Mouse (Mus musculus): Measurements from ENCODE around the gene Stoml2.
A peak's percentile ranks its signal among the peaks of the same experiment; 100 is the strongest.

Stoml2 gene

GRCm38 (mm10) chr4:43031237-43031995 lies at the start of gene Stoml2:
Gene Stoml2 (minus strand): TSS chr4:43031710.
- peak; percentile 93 to 94 for DNase-seq

DNA sequence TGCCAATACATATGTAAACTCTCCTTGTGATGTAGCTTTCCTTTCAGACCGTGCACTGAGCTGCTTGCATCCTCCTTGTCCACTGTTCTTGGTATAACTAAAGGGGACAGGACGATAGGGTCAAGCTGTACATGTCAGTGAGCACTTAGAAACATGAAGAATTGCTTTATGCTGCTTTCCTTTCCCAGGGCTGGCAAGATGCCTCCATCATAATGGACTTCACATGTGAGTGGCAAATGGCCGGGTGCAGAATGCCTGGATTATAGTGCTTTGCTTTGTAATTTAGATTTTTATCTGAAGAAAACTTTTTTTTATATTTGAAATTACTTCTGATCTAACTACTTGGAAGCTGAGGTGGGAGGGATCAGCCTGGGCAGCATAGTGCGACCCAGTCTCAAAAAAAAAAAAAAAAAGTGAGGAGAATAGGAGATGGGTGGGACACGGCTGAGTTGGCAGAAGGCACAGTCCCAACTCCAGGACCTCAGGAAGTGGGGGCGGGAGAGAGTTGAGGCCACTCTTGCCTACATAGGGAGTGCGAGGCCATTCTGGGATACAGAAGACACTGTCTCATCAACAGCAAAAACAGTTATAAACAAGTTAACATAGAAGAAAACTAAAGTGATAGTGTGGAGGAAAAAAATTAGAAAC lies 46.7 kb upstream of the Stoml2 start:
- DNase-seq: no peak

DNA sequence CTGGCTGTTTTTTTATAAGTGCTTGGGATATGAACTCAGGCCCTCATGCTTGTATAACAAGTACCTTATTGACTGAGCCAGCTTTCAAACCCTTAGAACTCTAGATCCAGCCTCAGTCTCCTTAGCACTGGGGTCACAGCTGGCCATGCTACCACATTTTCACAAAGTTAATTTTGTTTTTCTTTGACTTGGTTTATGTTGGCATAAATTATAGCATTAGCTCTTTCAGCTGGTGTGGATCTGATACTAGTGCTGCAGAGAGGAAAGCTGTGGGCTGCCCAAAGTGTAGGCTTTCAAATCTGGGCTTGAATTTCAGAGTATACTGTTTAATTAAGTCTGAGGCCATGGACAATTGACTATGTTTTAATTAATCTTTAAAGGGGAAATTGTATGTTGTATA lies 43.4 kb upstream of the Stoml2 start:
- DNase-seq: no peak

DNA sequence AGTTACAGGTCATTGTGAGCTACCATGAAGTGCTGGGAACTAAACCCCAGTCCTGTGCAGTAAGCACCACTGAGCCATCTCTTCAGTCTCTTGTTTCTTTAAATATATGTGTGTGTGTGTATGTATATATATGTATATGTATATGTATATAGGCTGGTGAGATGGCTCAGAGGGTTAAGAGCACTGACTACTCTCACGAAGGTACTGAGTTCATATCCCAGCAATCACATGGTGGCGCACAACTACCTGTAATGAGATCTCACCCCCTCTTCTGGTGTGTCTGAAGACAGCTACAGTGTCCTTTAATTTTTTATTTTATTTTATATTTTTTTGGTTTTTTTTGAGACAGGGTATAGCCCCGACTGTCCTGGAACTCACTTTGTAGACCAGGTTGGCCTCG lies 34.0 kb upstream of the Stoml2 start:
- DNase-seq: no peak

GRCm38 (mm10) chr4:43060286-43060685 lies 28.8 kb upstream of the Stoml2 start:
- DNase-seq: no peak

DNA sequence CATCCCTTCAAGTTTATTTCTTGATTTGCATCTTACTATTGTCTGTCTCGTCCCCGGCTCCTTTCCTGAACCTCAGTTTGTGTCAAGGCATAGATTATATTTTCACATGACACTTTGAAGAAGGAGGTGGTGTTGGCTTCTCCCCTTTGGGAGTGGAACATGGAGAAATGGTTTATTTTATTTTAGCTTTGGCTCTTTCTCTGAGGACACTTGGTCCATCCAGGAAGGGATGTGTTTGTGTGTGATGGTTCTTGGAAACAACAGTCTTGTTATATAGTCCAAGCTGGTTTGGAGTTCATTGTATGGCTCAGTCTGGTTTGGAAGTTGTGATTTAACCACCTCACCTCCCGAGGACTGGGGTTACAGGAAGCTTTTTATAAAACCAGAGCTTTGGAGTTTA lies 28.2 kb upstream of the Stoml2 start:
- DNase-seq: no peak

- peak; percentile 93 to 94 for DNase-seq
Observed at GRCm38 (mm10) chr4:43058753-43059654, 27.5 kb upstream of the Stoml2 start, which contains the start of gene Unc13b. Gene Unc13b (plus strand): TSS chr4:43058953.

GRCm38 (mm10) chr4:43058392-43058752 lies 26.9 kb upstream of the Stoml2 start:
- no peak for DNase-seq

DNA sequence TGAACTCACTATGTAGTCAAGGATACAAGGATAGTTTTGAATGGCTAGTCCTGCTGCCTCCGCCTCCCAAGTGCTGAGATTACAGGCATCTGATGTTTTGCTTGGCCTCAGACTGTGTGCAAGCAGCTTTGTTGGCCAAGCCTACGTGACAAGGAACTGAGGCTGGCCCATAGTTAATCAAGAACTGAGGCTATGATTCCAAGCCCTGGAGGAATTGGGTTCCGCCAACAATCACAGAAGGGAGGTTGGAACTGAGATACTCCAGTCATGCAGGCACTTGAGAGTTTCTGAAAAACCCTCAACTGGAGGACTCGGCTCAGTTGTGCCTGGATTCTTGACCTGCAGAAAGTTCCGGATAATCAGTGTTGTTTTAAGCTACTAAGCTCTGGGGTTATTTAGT lies 26.1 kb upstream of the Stoml2 start:
- no peak for DNase-seq

GRCm38 (mm10) chr4:43052627-43053026 lies 21.1 kb upstream of the Stoml2 start:
- peak in 1 of 2 experiments; percentile 28 for DNase-seq

- peak; percentile 57 to 82 for DNase-seq
Observed at GRCm38 (mm10) chr4:43047231-43047630, 15.7 kb upstream of the Stoml2 start.

GRCm38 (mm10) chr4:43046607-43047006 lies 15.1 kb upstream of the Stoml2 start:
- no peak for DNase-seq

DNA sequence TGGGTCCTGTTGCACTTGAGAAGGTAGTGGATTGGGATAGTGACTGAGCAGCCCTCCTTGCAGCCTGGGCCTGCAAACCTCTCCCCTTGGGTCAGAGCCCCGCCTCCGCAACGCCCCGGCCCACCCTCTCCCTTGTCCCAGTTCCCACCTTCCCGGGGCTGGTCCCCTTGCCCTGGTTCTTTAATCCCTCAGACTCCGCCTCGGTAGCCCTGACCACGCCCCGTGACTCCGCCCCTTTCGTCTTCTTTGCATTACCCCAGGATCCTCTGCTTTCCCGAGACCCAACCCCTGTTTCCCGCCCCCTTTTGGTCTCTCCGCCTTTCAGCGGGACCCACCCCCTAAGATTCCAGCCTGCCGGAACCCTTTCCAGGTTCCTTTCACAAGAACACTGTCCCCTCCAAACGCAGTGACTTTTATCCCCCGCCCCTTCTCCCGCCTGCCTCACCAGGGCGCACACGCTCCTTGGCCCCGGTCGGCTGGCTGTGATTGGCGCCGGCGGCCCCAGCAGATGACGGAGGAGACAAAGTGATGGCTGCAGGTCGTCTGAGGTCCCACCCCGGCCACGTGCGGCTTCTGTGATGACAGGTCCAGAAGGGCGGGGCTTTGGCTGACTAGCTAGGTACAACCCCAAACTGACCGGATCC lies 14.3 kb upstream of the Stoml2 start, which contains the start of gene Fam214b:
Fam214b (minus strand) TSS at position 562 of the 644 bp plus-strand sequence.
- peak; percentile 99 for DNase-seq

DNA sequence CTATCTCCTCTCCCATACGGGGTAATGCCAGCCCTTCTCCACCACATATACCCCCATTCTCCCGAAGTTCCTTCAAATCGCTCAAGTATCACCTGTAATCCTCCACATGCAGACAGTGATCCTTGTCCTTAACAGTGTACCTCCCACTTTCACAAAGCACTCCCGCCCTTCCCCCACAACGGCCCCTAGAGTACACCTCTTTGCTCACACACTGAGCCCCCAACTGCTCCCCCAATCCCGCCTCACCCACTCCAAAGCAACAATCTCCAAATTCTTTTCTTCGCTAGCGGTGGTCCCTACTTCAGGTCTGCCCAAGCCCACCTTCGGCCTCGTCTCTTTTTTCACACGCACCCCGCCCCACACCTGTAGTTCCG lies 13.8 kb upstream of the Stoml2 start:
- DNase-seq: no peak

DNA sequence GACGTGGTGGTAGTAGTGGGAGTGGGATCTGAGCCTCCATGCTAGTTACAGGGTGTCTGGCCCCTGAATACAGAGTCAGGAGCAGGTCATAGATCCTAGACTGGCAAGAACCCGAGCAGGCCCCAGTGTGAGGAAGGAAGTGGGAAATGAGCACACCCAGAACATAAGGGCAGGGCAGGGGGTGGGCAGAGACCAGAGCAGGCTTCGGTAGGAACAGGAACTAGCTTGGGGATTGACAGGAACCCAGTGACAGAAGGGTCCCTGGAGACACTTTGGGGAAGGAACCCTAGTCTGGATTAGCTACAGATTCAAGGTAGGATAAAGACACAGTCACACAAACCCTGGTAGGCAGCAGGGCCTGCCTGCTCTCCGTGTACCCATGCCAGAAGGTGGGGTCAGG lies 13.2 kb upstream of the Stoml2 start:
- DNase-seq: peak; percentile 72 to 76

DNA sequence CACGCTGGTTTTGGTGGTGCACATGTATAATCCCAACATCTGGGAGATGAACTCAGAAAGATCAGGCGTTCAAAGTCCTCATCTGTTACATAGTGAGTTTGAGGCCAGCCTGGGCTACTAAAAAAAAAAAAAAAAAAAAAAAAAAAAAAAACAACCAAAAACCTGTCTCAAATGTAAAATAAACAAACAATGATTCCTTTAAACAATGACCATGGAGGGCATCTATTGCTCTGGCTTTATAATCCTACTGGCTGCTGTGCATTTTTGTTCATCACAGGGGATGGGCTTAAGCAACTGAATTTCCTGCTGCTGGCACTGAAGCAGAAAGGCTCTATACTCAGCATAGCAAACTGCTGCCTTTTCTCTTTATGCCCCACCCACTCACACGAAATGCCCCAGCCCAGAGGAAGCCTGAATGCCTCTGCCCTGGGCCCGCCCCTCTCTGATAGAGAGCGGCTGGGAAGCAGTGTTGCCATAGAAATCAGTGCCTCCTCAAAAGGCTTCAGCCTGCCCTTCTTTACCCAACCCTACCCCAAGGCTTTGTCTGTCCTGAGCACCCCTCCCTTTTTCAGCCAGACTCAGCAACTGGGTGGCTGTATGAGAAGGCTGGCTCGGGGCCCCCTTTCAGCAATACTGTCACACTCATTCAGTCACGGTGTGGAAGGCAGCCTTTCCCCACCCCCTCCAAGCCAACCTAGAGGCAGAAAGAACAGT lies 12.3 kb upstream of the Stoml2 start:
- peak; percentile 84 to 90 for DNase-seq

DNA sequence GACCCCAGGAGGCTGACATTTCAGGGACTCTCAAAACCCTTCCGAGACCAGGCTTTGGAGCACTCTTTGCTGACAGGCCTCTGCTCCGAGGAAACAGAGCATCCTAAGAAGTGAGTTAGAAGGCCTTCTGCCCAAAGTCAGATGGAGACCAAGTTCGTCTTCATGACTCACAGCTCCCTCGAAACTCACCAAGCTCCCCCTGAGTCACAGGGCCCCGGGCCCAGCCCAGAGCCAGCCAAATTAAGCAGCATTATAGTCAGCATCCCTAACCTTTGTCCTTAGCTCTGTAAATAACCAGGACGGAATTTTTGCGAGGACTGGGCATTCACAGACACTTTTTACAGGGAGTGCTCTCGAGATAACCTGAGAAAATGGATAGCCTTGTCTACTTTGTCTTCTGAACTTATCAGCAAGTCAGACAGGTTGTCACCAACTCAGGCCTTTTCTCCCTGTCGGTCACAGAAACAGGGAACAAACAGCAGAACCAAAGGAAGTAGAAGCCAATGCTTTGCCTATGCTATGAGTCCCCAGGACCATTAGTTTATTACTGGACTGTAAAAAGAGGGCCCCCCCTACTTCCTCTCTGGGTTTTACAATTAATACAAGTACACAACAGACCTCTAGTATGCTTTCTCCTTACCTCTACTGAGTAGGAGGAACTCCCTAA lies 9.5 kb upstream of the Stoml2 start:
- DNase-seq: no peak

DNA sequence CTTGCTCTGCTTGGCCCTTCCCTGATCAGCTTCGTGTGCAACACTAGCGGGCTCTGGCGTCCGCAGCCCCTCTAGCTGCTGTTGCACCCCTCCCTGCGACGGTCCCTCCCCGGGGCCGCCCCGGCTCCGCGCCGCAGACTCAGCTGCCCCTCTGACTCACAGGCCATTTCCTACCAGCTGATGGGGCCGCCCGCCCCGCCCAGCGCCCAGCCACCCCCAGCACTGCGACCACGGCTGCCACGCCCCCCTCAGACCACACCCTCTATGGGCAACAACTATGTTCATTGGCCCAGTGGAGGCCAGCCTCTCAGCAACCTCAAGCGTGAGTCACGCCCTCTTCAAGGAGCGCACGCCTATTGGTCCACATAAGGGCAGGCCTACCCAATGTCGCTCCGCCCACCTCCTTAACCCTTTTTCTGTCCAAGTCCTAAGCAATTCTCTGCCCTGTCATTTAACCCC lies 8.6 kb upstream of the Stoml2 start:
- peak; percentile 97 to 99 for DNase-seq

GRCm38 (mm10) chr4:43039609-43040008 lies 8.1 kb upstream of the Stoml2 start:
- no peak for DNase-seq

DNA sequence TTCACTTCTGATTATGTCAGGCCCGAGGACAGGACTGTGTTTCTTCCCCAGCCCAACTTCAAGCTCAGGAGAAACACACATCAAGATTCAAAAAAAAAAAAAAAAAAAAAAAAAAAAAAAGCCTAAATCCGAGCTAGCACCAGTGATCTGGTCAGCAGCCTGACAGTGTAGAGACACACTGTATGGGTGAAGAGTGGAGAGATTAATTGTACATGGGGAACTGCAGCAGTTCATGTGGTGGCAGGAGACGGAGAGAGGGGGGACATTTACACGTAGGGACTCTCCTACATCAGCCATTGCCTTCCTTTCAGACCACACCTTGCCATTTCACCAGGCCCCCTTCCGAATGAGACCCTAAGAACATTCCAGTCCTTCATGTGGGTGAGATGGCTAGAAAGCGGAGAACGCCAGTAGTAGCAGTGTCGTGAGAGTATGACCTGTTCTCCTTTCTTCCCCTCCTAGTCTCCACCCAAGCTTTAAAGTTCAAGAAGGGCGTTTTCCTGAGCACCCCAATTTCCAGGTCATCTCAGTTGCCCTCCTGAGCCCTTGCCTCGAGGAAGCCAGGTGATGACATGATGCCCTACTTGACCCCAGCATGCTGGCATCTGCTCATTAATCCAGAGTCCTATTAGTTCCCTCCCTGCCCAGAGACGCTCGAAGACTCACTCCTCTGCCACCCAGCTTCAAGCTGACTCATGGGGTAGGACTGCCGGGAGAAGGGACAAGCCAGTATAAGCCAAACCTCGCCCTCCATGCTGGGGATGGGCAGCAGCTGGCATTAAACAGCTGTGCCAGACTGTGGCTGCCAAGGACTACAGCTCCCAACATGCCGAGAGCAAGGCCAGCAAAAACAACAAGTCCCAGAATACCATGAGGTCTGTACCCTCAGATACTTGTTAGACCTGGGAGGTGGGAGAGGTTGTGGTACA lies 7.3 kb upstream of the Stoml2 start:
- DNase-seq: peak; percentile 55 to 78

All from lung, postnatal 4 days (tissue).